Mouse (Mus musculus): Measurements from ENCODE around the gene Mrpl45.
"Not testable (repeated sequence)": the region's sequence is repeated elsewhere in the genome, so short reads cannot be mapped to it uniquely, and the experiment has no call there.

The Mrpl45 gene

GRCm38 (mm10) chr11:97315504-97316503 lies at the start of gene Mrpl45:
Mrpl45 (plus strand) TSS chr11:97315716.
- DNase-seq, result peak; percentile 98 to 100

- not testable (repeated sequence) for DNase-seq
These were observed 49.0 kb upstream of the Mrpl45 start for GRCm38 (mm10) chr11:97266544-97266943.

- not testable (repeated sequence) for DNase-seq
These were observed 45.5 kb upstream of the Mrpl45 start for GRCm38 (mm10) chr11:97270004-97270403.

GRCm38 (mm10) chr11:97272835-97273234 lies 42.7 kb upstream of the Mrpl45 start:
- no peak for DNase-seq

GRCm38 (mm10) chr11:97273613-97274012 lies 41.9 kb upstream of the Mrpl45 start:
- DNase-seq, result no peak

- DNase-seq, result not testable (repeated sequence)
These were observed 40.6 kb upstream of the Mrpl45 start for GRCm38 (mm10) chr11:97274947-97275346.

GRCm38 (mm10) chr11:97275349-97275748 lies 40.2 kb upstream of the Mrpl45 start:
- DNase-seq, result no peak

GRCm38 (mm10) chr11:97276019-97276418 lies 39.5 kb upstream of the Mrpl45 start:
- no peak for DNase-seq

GRCm38 (mm10) chr11:97277166-97277565 lies 38.4 kb upstream of the Mrpl45 start:
- no peak for DNase-seq

- no peak for DNase-seq
These were observed 37.1 kb upstream of the Mrpl45 start for GRCm38 (mm10) chr11:97278456-97278855.

- peak in 1 of 2 experiments; percentile 13 for DNase-seq
These were observed 36.5 kb upstream of the Mrpl45 start for GRCm38 (mm10) chr11:97279040-97279404.

- peak in 1 of 2 experiments; percentile 56 for DNase-seq
These were observed 35.9 kb upstream of the Mrpl45 start for GRCm38 (mm10) chr11:97279405-97280215.

- peak; percentile 84 to 89 for DNase-seq
These were observed 35.2 kb upstream of the Mrpl45 start, which contains the start of gene Npepps for GRCm38 (mm10) chr11:97280216-97280861. Npepps (minus strand) TSS chr11:97280638.

- DNase-seq, result no peak
These were observed 33.3 kb upstream of the Mrpl45 start for GRCm38 (mm10) chr11:97282179-97282578.

GRCm38 (mm10) chr11:97284854-97285253 lies 30.7 kb upstream of the Mrpl45 start:
- no peak for DNase-seq

GRCm38 (mm10) chr11:97285852-97286775 lies 29.4 kb upstream of the Mrpl45 start:
- no peak for DNase-seq

GRCm38 (mm10) chr11:97286973-97287372 lies 28.5 kb upstream of the Mrpl45 start:
- DNase-seq, result no peak

GRCm38 (mm10) chr11:97287643-97288042 lies 27.9 kb upstream of the Mrpl45 start:
- DNase-seq, result no peak

- DNase-seq, result peak in 1 of 2 experiments; percentile 28
These were observed 26.0 kb upstream of the Mrpl45 start for GRCm38 (mm10) chr11:97289276-97290230.

GRCm38 (mm10) chr11:97292731-97293130 lies 22.8 kb upstream of the Mrpl45 start:
- no peak for DNase-seq
